Comparison of ENCODE assay signal across 29 mouse cellular contexts in genomic region chr16:91020842-91021483, GRCm38 (mm10). TPM values are rescaled to one million over a fixed set of nuclear protein-coding genes. Genes with fewer than 3 reads are reported as not detected.
DNase-seq lines count a peak whose midpoint lies in the region; ATAC-seq and TF ChIP-seq lines count a peak whose summit lies in the region.
"Had no signal": no experiment of that assay in that cellular context is flagged by ENCODE, and none has a peak within 500 bp of the region (broad histone marks: within the 10 kb centered on the region; RNA-seq: fewer than 3 reads in every experiment).

No protein-coding gene starts in this region.

- no peak overlapping the region for H3K9ac ChIP-seq in ES-Bruce4 (ENCODE audit: low read depth, poor library complexity, severe bottlenecking)
- no peak overlapping the region for H3K9ac ChIP-seq in forebrain, embryonic 12.5 days
- H3K9ac ChIP-seq: forebrain, embryonic 13.5 days; heart, embryonic 12.5 days; hindbrain, embryonic 14.5 days; limb, embryonic 13.5 days; liver, embryonic 12.5 days; neural tube, embryonic 12.5 days had no signal

- H3K9me3 ChIP-seq in ES-Bruce4 (replicated peaks; ENCODE audit: control insufficient read depth, insufficient read depth, low read length, poor library complexity, severe bottlenecking): no peaks in the 10 kb centered on the region
- H3K9me3 ChIP-seq in forebrain, embryonic 12.5 days: peaks cover 5% of the 10 kb centered on the region; the same call in 1 of the 2 replicates
- H3K9me3 ChIP-seq: neural tube, embryonic 12.5 days had no signal

- TF ChIP-seq CTCF in ES-Bruce4 (IDR thresholded peaks at IDR 0.05; ENCODE audit: low read depth, low read length): no peak

- H3K27ac ChIP-seq in ES-Bruce4 (ENCODE audit: insufficient read depth, low read length): peak overlapping the region; percentile 27
- no peak overlapping the region for H3K27ac ChIP-seq in forebrain, embryonic 12.5 days
- H3K27ac ChIP-seq: forebrain, embryonic 13.5 days; heart, adult 2 months; hindbrain, embryonic 14.5 days; limb, embryonic 13.5 days; liver, embryonic 12.5 days; neural tube, embryonic 12.5 days had no signal

- H3K36me3 ChIP-seq in ES-Bruce4 (ENCODE audit: control insufficient read depth, insufficient read depth, low read length, poor library complexity, severe bottlenecking): peaks cover 36% of the 10 kb centered on the region
- peaks cover 18% of the 10 kb centered on the region for H3K36me3 ChIP-seq in splenic B cell, adult 2 months (ENCODE audit: control insufficient read depth, insufficient read depth, low read length, poor library complexity, severe bottlenecking)
- H3K36me3 ChIP-seq in forebrain, embryonic 12.5 days (replicated peaks): peaks cover 89% of the 10 kb centered on the region

- no peak overlapping the region for H3K4me2 ChIP-seq in forebrain, embryonic 12.5 days
- H3K4me2 ChIP-seq: forebrain, embryonic 13.5 days; heart, embryonic 12.5 days; hindbrain, embryonic 14.5 days; limb, embryonic 13.5 days; liver, embryonic 12.5 days; midbrain, embryonic 11.5 days; neural tube, embryonic 12.5 days had no signal

- peak; percentile 51 for ATAC-seq in CD4-positive, CD25-positive, alpha-beta regulatory T cell, adult 4 months
- peak; percentile 92 for ATAC-seq in granulocyte monocyte progenitor cell, adult 5-6 weeks (replicated peaks; ENCODE audit: poor library complexity, severe bottlenecking)
- ATAC-seq in forebrain, embryonic 12.5 days (ENCODE audit: low FRiP score): no peak
- ATAC-seq: forebrain, embryonic 13.5 days; intestine, postnatal 0 days; liver, embryonic 12.5 days; lung, postnatal 0 days; midbrain, embryonic 16.5 days had no signal

- peaks cover 2% of the 10 kb centered on the region for H3K4me1 ChIP-seq in ES-Bruce4 (ENCODE audit: control insufficient read depth, insufficient read depth, low read length)
- H3K4me1 ChIP-seq in forebrain, embryonic 12.5 days: no peaks in the 10 kb centered on the region
- H3K4me1 ChIP-seq: forebrain, embryonic 13.5 days; heart, embryonic 12.5 days; limb, embryonic 13.5 days; liver, embryonic 12.5 days; neural tube, embryonic 12.5 days had no signal

- 91% methylated on average over 10 of the region's 10 CpGs for WGBS in forebrain, embryonic 12.5 days

- no peak overlapping the region for H3K4me3 ChIP-seq in ES-Bruce4 (ENCODE audit: low read depth, low read length)
- no peak overlapping the region for H3K4me3 ChIP-seq in forebrain, embryonic 12.5 days (replicated peaks)
- H3K4me3 ChIP-seq: erythroblast, embryonic 14.5 days; forebrain, embryonic 13.5 days; heart, adult 2 months; heart, embryonic 12.5 days; limb, embryonic 13.5 days; liver, embryonic 12.5 days; myocyte; neural tube, embryonic 12.5 days had no signal

- H3K27me3 ChIP-seq in ES-Bruce4 (ENCODE audit: control insufficient read depth, insufficient read depth, low read length, poor library complexity, severe bottlenecking): no peaks in the 10 kb centered on the region
- no peaks in the 10 kb centered on the region for H3K27me3 ChIP-seq in splenic B cell, adult 2 months (ENCODE audit: control insufficient read depth, insufficient read depth, low read length, poor library complexity, severe bottlenecking)
- H3K27me3 ChIP-seq in forebrain, embryonic 12.5 days: no peaks in the 10 kb centered on the region
- H3K27me3 ChIP-seq: forebrain, embryonic 13.5 days; heart, embryonic 12.5 days; limb, embryonic 13.5 days; liver, embryonic 12.5 days; neural tube, embryonic 12.5 days had no signal

- no peak for TF ChIP-seq POLR2A in ES-Bruce4 (IDR thresholded peaks at IDR 0.05; ENCODE audit: insufficient read depth, low read length)

- no peak for TF ChIP-seq EP300 in ES-Bruce4 (IDR thresholded peaks at IDR 0.05; ENCODE audit: insufficient read depth, low read depth, low read length)

- DNase-seq in splenic B cell, adult 2 months (ENCODE audit: low read depth, low spot score): peak; percentile 47
- DNase-seq in left cerebral cortex, adult 18-20 months (ENCODE audit: low spot score in 2 of 2): no peak
- DNase-seq: adrenal gland, postnatal 25 days; cerebellum, adult 8-10 months; cerebellum, postnatal 36 days; gastrocnemius, postnatal 14 days; heart, adult 2 months; kidney, adult 9 months; kidney, postnatal 25 days; lung, adult 18-20 months; lung, postnatal 4 days; right cerebral cortex, adult 18-20 months; spleen, adult 18-20 months had no signal

RNA-seq across cellular contexts. Expression of gene Synj1, which starts 9.9 kb away (rescaled TPM):
- 10 to 100 TPM; 30.6 to 40.9 TPM for polyA plus RNA-seq in CD4-positive, CD25-positive, alpha-beta regulatory T cell, adult 4 months (2017; shearing (Covaris generic))
- polyA plus RNA-seq in ES-Bruce4 (2011; ENCODE audit: insufficient read depth, insufficient read length, low read depth, missing spikeins): 27.5 and 33.2 TPM in 2 replicates
- total RNA-seq in granulocyte monocyte progenitor cell, adult 5-6 weeks (2014; fragmentation: Nextera tagmentation): 35.8 and 46.0 TPM in 2 replicates
- 23.8 and 25.2 TPM in 2 replicates for total RNA-seq in granulocyte monocyte progenitor cell, adult 5-6 weeks (2017)
- 100 to 1,000 TPM; 330 to 343 TPM for total RNA-seq in left cerebral cortex, adult 18-20 months (2021)
- polyA plus RNA-seq in forebrain, embryonic 12.5 days (2016; fragmentation: Nextera tagmentation; extraction: Ambion mirVana): 25.2 and 26.6 TPM in 2 replicates

RNA-seq across cellular contexts. Expression of gene Paxbp1, which starts 23.4 kb away (rescaled TPM):
- polyA plus RNA-seq in CD4-positive, CD25-positive, alpha-beta regulatory T cell, adult 4 months (2017; shearing (Covaris generic)): 100 to 1,000 TPM; 121 to 128 TPM
- polyA plus RNA-seq in ES-Bruce4 (2011; ENCODE audit: insufficient read depth, insufficient read length, low read depth, missing spikeins): 96.0 and 108 TPM in 2 replicates
- 77.7 and 114 TPM in 2 replicates for total RNA-seq in granulocyte monocyte progenitor cell, adult 5-6 weeks (2014; fragmentation: Nextera tagmentation)
- total RNA-seq in granulocyte monocyte progenitor cell, adult 5-6 weeks (2017): 77.8 and 112 TPM in 2 replicates
- 10 to 100 TPM; 56.1 to 59.4 TPM for total RNA-seq in left cerebral cortex, adult 18-20 months (2021)
- polyA plus RNA-seq in forebrain, embryonic 12.5 days (2016; fragmentation: Nextera tagmentation; extraction: Ambion mirVana): 105 TPM in 2 replicates
